Mouse (Mus musculus) neural tube, embryonic 12.5 days (tissue): Measurements from ENCODE around the gene Rps24. TPM values are rescaled to one million over a fixed set of nuclear protein-coding genes. Genes with fewer than 3 reads are reported as not detected.
A peak's percentile ranks its signal among the peaks of the same experiment; 100 is the strongest.

Experiments used
- ATAC-seq: fragments of 200-750 bp; cut with Nextera tagmentation; 2 replicates; pipeline ENCODE4 v1.8.0; 2017; ENCODE audit warnings: low read depth, mild to moderate bottlenecking, moderate TSS enrichment, moderate library complexity; ENCODE audit not compliant: low FRiP score
- H3K27ac ChIP-seq: fragments of 300-500 bp; sonication (generic); 2 replicates; pipeline ENCODE4 v1.5.1; 2016
- H3K27me3 ChIP-seq: fragments of 300-500 bp; sonication (generic); replicated peaks from 2 replicates; pipeline ENCODE4 v1.6.1; 2016; ENCODE audit warnings: mild to moderate bottlenecking
- H3K36me3 ChIP-seq: fragments of 300-500 bp; sonication (generic); 2 replicates; pipeline ENCODE4 v1.6.1; 2016; ENCODE audit warnings: mild to moderate bottlenecking
- H3K4me1 ChIP-seq: fragments of 300-500 bp; sonication (generic); 2 replicates; pipeline ENCODE4 v1.6.1; 2016
- H3K4me2 ChIP-seq: fragments of 300-500 bp; sonication (generic); replicated peaks from 2 replicates; pipeline ENCODE4 v1.6.1; 2016; ENCODE audit warnings: mild to moderate bottlenecking
- H3K4me3 ChIP-seq: fragments of 300-500 bp; sonication (generic); 2 replicates; pipeline ENCODE4 v1.5.1; 2016
- H3K9ac ChIP-seq: fragments of 300-500 bp; sonication (generic); 2 replicates; pipeline ENCODE4 v1.6.1; 2016; ENCODE audit warnings: mild to moderate bottlenecking
- H3K9me3 ChIP-seq: fragments of 300-500 bp; sonication (generic); 2 replicates; pipeline ENCODE4 v1.6.1; 2016; ENCODE audit warnings: mild to moderate bottlenecking
- WGBS: fragments of 180-500 bp; shearing (Covaris S2); methylation state at CpG from one replicate; pipeline ENCODE4 v1.1.7; 2016; 5-methylcytosine and 5-hydroxymethylcytosine counted together
- polyA plus RNA-seq: library from polyadenylated mRNA; unstranded; fragments of >200 nt; fragmentation: Nextera tagmentation; extraction: Ambion mirVana; gene quantifications from 2 replicates; pipeline ENCODE4 v1.2.1, GENCODE M21; 2016

The Rps24 gene
- polyA plus RNA-seq, 1 experiment from 2014 or later: 874 TPM

GRCm38 (mm10) chr14:24521597-24521996, 34.7 kb downstream of the Rps24 start:
- H3K36me3 ChIP-seq: no peaks in the 10 kb centered on the region
- no peak for ATAC-seq
- no peak overlapping the region for H3K27ac ChIP-seq
- H3K9ac ChIP-seq: no peak overlapping the region
- H3K9me3 ChIP-seq: no peaks in the 10 kb centered on the region
- H3K4me1 ChIP-seq: 0 out of 2 replicates have a peak, but pooled peaks cover 2% of the 10 kb centered on the region
- no peak overlapping the region for H3K4me2 ChIP-seq
- 66% methylated on average over 8 of the region's 8 CpGs for WGBS
- H3K4me3 ChIP-seq: no peak overlapping the region
- H3K27me3 ChIP-seq: no peaks in the 10 kb centered on the region

GRCm38 (mm10) chr14:24525137-24525536, 38.2 kb downstream of the Rps24 start:
- no peak overlapping the region for H3K27ac ChIP-seq
- ATAC-seq: no peak
- 70% methylated on average over 3 of the region's 3 CpGs for WGBS

GRCm38 (mm10) chr14:24525677-24526415, 38.9 kb downstream of the Rps24 start:
- H3K4me2 ChIP-seq: no peak overlapping the region
- no peaks in the 10 kb centered on the region for H3K9me3 ChIP-seq
- H3K9ac ChIP-seq: no peak overlapping the region
- WGBS: 77% methylated on average over 10 of the region's 10 CpGs
- H3K4me3 ChIP-seq: no peak overlapping the region
- ATAC-seq: no peak
- no peaks in the 10 kb centered on the region for H3K36me3 ChIP-seq
- no peak overlapping the region; the same call in 1 of the 2 replicates for H3K27ac ChIP-seq
- peaks cover 19% of the 10 kb centered on the region for H3K4me1 ChIP-seq
- H3K27me3 ChIP-seq: no peaks in the 10 kb centered on the region

More at GRCm38 (mm10) chr14:24525137-24525536, 38.2 kb downstream of the Rps24 start:
- Histone ChIP-seq H3K4me2 (no peak overlapping the region), H3K4me1 (peaks cover 12% of the 10 kb centered on the region), H3K4me3 (no peak overlapping the region), H3K9me3 (no peaks in the 10 kb centered on the region), H3K27me3 (no peaks in the 10 kb centered on the region), H3K36me3 (no peaks in the 10 kb centered on the region), H3K9ac (no peak overlapping the region)

GRCm38 (mm10) chr14:24526440-24526839, 39.5 kb downstream of the Rps24 start:
- no peak overlapping the region for H3K9ac ChIP-seq
- no peak overlapping the region for H3K4me3 ChIP-seq
- H3K4me1 ChIP-seq: peaks cover 23% of the 10 kb centered on the region
- H3K4me2 ChIP-seq: no peak overlapping the region
- 69% methylated on average over 10 of the region's 10 CpGs for WGBS
- H3K27me3 ChIP-seq: no peaks in the 10 kb centered on the region
- no peak for ATAC-seq
- no peak overlapping the region; the same call in 1 of the 2 replicates for H3K27ac ChIP-seq
- H3K9me3 ChIP-seq: no peaks in the 10 kb centered on the region
- no peaks in the 10 kb centered on the region for H3K36me3 ChIP-seq

- Histone ChIP-seq H3K36me3 (no peaks in the 10 kb centered on the region), H3K9ac (no peak overlapping the region), H3K4me2 (peak overlapping the region; percentile 26), H3K4me3 (no peak overlapping the region), H3K4me1 (peaks cover 50% of the 10 kb centered on the region), H3K27me3 (no peaks in the 10 kb centered on the region), H3K27ac (no peak overlapping the region), H3K9me3 (no peaks in the 10 kb centered on the region)
- peak; percentile 73 for ATAC-seq
- WGBS: 2% methylated on average over 6 of the region's 6 CpGs
Observed at GRCm38 (mm10) chr14:24530228-24530627, 43.3 kb downstream of the Rps24 start.

GRCm38 (mm10) chr14:24534865-24535545, 48.1 kb downstream of the Rps24 start:
- H3K36me3 ChIP-seq: no peaks in the 10 kb centered on the region
- no peak for ATAC-seq
- H3K9me3 ChIP-seq: no peaks in the 10 kb centered on the region
- WGBS: 52% methylated on average over 9 of the region's 9 CpGs
- no peak overlapping the region for H3K4me3 ChIP-seq
- H3K4me1 ChIP-seq: peaks cover 46% of the 10 kb centered on the region
- peak overlapping the region; percentile 38; the same call in 1 of the 2 replicates for H3K27ac ChIP-seq
- H3K4me2 ChIP-seq: no peak overlapping the region
- H3K27me3 ChIP-seq: no peaks in the 10 kb centered on the region
- no peak overlapping the region for H3K9ac ChIP-seq

GRCm38 (mm10) chr14:24542901-24543300, 56.0 kb downstream of the Rps24 start:
- Histone ChIP-seq H3K27me3 (no peaks in the 10 kb centered on the region), H3K27ac (no peak overlapping the region), H3K9ac (no peak overlapping the region), H3K9me3 (peaks cover 5% of the 10 kb centered on the region; the same call in 1 of the 2 replicates), H3K4me2 (no peak overlapping the region), H3K4me1 (peaks cover 7% of the 10 kb centered on the region; the same call in 1 of the 2 replicates), H3K36me3 (no peaks in the 10 kb centered on the region), H3K4me3 (no peak overlapping the region)
- no peak for ATAC-seq
- 60% methylated on average over 4 of the region's 4 CpGs for WGBS

- ATAC-seq: no peak
Observed at GRCm38 (mm10) chr14:24544057-24544456, 57.1 kb downstream of the Rps24 start.

More at GRCm38 (mm10) chr14:24544057-24544456, 57.1 kb downstream of the Rps24 start:
- Histone ChIP-seq H3K4me2 (no peak overlapping the region), H3K4me3 (no peak overlapping the region), H3K9me3 (peaks cover 5% of the 10 kb centered on the region; the same call in 1 of the 2 replicates), H3K27ac (no peak overlapping the region), H3K27me3 (no peaks in the 10 kb centered on the region), H3K9ac (no peak overlapping the region), H3K4me1 (peaks cover 7% of the 10 kb centered on the region; the same call in 1 of the 2 replicates), H3K36me3 (no peaks in the 10 kb centered on the region)
- WGBS: 40% methylated on average over 2 of the region's 2 CpGs

Other genes with a start within 250 kb of the Rps24 start
- 17.7 and 21.9 TPM in 2 replicates for gene Dlg5, start 241.2 kb upstream of the Rps24 start, polyA plus RNA-seq
- gene E330034G19Rik, start 193.9 kb upstream of the Rps24 start, polyA plus RNA-seq: not detected in 2 replicates
- 20.8 and 21.9 TPM in 2 replicates for gene Polr3a, start 67 bp upstream of the Rps24 start, polyA plus RNA-seq